Mouse (Mus musculus) Muller cell, postnatal 12 days (primary cell): ENCODE measurements around the gene Klhl33.
"Not testable (repeated sequence)": the region's sequence is repeated elsewhere in the genome, so short reads cannot be mapped to it uniquely, and the experiment has no call there.

Experiments used
- DNase-seq: peaks from one replicate; pipeline ENCODE4 v3.0.0-alpha.2; 2015; ENCODE audit errors: inconsistent ontology term

Klhl33 gene

DNA sequence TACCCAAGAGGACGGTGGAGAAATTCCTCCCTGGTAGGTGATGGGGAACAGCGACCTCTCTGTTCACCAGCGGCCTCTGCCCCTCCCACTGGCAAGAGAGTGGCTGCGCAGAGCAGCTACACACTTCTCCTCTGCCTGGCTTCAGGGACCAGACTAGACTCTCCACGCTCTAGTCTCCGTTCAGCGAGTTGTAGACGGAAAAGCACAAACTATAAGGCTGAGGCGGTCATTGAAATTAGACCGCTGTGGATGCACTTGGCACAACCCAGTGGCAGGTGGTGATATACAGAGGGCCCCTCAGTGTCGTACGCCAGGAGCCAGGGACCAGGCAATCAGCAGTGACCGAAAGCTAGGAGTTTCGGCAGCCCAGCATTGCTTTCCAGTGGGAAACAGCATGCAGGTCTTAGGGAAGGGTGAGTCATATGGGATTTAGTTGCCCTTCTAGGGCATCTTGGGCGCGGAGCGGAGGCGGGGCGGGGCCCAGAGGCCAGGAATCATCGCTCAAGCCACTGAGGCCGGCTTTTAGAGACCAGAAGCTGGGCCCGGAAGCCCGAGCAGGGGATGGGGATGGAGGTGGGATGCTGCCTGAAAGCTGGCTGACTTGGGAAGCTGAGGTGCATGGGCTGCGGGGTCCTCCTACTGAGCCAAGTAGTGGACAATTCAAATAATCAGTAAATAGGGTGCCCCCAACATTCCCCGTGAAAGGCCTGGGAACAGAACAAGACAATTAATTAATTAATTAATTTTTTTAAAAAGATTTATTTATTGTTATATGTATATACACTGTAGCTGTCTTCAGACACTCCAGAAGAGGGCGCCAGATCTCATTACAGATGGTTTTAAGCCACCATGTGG is 6.9 kb upstream of the Klhl33 start:
- peak; percentile 72 for DNase-seq

DNA sequence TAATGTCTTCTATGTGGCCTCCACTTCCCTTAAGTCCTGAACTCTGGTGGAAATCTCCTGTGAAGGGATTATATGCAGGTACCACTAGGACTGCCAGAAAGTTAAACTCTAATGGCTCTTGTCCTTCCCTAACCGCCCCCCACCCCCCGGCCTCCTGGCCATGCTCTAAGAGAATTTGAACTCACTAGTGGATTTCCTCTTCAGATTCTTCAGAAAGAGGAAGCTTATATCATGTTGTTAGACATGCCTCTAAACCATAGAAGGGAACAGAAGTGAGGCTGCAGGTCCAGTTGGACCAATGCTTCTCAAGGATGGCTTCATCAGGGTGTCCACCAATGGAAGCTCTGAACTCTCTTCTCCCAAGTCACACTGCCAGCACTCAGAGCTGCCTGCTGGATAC is 685 bp upstream of the Klhl33 start:
- DNase-seq: not testable (repeated sequence)

DNA sequence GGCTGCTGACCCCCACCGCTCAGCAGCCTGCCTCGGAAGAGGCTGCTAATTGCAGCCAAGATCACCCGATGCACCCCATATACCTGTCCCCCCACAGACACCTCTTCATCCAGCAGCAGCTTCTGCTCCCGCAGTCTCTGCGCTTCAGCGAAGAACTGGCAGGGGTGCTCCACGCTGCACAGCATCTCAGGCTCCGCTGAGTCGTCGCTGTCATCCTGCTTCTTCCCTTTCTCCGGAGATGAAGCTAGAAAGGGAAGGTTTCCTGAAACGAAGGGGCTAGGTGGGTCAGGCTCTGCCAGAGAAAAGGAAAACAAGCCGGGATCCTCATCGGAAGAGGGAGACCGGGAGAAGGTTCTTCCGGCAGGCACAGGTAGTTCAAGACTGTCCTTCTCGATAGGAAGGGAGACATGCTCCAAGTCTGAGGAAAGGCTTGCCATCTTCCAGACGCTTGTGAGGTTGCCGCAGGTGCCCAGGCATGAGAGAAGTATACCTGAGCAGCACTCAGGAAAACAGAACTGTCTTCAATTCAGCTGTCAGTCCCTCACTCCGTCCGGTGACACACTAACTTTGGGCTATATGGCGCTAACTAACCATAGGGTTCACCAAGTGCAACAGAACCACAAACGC is 447 bp downstream of the Klhl33 start:
- DNase-seq: no peak

DNA sequence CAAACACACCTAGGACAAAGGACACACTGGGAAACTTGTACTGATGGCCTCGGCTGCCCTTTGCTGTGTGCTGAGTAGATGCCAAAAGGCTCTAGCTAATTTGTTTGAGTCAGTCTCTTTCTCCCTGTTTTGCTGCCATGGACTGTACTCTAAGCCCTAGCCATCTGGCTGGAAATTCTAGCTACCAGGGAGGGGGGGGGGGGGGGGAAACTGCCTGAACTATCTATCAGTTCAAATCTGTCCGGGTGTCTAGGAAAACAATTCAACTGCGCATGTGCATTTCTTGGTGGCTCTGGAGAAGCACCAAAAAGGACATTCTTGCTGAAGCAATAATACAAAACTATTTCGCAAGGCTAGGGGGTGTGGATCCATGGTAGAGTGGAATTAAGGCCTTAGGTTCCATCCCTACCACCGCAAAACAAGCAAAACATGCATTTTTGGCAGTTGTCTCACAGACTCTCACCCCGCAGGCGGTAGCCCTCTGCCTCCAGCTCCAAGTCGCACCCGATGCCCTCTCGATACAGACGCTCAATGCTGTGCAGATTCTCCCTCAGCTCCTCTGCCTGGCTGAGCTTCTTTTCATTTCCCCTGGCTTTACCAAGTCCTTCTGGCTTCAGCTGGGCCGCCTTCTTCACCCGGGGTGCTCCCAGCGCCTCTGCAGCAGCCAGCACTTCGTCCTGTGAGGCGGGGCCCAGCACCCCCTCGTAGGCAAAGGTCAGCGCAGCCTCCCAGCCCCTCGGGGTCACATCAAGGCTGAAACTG is 1.1 kb downstream of the Klhl33 start:
- DNase-seq: peak; percentile 85

DNA sequence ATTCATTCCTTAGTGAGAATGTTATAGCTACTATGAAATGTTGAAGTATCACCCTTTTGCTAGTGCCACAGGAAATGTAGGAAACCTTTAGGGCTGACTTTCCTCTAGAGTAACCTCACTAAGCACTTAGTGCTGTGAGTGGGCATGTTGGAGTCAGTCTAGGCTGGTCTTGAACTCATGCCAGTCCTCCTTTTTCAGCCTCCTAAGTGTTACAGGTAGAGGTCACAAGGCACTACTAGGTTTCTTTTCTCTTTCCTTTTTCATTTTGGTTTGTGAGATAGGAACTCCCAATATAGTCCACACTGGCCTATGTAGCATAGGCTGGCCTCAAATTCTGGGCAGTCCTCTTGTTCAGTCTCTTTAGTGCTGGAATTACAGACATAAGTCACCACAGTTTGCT is 1.9 kb downstream of the Klhl33 start:
- DNase-seq: no peak

DNA sequence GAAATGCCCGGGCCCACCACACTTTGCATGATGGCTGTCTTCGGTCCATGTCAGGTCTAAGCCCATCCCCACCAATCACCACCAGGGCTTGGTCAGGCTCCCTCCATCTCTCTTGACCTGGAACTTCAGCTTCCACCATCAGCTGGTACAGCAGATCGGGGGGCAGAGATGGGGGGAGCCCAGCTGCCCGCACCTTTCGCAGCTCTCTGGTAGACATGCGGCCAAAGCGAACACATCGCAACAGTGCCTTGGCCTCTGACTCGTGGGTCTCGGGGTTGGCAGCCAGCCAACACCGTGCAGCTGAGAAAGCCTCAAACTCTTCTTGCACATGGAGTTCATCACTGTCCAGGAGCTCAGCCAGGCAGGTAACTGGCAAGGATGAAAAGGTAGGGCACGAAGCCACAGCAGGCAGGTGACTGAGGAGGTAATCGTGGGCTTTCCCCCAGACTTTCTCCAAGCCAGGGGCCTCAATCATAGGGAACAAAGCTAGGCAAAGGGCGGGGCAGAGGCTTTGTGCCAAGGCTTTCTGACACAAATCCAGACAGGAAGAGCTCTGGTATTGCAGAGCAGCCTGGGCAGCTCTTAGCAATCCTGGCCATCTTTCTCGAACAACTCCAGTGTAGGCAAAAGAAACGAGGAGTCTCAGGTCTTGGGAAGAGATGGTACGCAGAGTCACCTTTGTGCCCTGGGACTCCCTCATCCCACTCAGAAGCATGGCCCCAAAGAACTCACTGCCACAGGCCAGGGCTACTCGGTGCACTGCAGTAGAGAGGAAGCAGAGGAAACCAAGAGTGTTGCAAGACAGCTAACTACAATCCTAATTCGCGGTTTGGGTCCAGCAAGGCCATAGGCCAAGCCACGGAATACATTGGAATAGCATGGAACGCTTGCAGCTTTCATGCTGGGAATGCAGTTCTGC is 4.5 kb downstream of the Klhl33 start:
- DNase-seq: no peak

DNA sequence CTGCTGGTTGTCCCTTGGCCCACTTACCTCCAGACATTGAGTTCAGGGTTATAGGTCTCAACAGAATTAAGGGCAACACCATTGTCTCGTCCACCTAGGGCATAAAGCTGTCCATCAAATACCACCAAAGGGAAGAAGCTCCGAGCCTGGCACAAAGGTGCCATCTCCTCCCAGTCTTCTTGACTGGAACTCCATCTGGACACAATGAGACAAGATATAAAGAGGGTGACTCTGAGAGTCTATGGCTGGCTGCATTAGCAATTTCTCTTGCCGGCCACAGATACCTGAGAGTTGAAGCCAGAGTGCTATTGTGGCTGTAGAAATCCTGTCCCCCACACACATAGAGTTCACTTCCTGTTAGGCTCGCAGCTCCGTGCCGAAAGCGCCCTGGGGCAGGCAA is 5.2 kb downstream of the Klhl33 start:
- no peak for DNase-seq

DNA sequence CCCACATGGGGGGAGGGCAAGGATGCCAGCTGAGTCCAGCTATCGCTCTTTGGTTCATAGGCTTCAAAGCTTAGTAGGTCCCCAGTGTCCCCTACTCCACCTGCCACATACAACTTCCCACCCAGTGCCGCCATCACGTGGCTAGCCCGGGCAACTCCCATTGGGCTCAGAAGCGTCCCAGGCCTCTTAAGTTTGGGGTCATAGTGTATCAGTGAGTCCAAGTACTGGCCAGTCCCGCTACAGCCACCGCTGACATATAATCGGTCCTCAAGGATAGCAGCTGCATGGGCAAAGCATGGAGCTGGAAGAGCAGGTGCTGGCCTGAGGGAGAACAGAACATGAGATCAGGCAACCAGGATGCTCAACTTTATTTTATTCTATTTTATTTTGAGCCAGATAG is 5.7 kb downstream of the Klhl33 start:
- DNase-seq: no peak

DNA sequence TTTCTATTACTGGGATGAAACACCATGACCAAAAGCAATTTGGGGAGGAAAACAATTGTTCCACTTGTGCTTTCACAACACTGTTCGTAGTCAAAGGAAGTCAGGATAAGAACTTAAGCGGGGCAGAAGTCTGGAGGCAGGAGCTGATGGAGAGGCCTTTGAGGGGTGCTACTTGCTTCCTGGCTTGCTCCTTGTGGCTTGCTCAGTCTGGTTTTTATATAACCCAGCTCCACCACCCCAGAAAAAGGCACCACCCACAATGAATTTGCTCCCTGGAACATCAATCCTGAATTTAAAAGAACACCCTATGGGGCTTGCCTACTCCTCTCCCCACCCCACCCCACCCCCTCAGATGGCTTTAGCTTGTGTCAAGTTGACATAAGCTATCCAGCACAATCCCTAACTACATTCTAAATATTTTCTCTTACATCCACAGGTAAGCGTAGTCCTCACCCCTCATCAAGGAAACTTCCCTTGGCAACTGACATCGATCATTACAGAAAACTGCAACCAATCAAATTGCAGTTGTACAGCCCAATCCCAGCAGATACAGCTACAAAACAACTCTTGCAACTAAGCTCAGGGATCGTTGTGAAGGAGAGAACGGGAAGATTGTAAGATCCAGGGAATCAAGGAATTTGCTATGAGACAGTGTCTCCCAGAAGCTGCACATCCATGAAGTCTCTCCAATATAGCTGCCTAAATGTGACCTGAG is 20.9 kb downstream of the Klhl33 start:
- no peak for DNase-seq

DNA sequence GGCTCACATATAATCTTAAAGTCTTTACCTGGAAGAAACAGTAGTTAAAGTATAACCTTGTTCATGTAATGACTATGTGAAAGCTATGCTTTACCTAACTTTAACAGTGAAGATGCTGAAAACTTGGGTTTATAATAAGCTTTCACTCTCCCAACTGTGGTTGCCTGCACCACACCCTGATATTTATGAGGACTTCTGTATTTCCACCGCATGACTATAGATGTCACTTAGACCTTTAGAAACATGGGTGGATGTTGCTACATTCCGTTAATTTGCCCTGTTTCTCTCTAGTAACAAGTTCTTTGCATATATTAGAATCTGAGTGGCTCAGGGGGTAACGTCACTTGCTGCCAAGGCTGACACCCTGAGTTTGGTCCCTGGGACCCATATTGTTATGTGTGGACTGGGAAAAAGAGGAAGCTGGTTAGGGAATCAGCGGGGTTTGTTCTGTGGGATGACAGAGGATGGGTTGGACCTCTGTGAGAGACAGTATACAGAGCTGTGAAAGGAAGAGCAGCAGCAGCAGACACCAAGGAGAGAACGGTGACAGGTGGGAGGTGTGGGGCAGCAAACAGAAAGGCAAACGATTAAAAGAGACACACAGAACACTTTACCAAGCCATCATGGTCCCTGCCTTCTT is 21.6 kb downstream of the Klhl33 start:
- no peak for DNase-seq

DNA sequence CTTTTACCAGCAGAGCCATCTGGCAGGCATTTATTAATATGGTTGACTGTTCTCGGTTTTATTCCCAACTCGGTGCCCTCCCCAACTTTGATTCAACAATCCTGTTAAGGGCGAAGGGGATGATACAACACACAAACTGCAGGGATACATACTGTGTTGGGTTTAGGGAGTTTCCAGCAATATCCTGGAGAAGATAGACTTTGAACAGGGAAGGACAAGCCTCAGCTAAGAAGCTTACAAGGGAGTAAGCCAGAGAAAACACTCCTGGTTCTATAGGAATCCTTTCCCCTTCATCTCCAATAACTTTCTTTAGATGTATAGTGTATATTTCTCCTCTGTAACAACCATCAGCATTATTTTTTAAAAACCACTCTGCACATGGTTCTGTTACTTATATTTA is 22.1 kb downstream of the Klhl33 start:
- no peak for DNase-seq

DNA sequence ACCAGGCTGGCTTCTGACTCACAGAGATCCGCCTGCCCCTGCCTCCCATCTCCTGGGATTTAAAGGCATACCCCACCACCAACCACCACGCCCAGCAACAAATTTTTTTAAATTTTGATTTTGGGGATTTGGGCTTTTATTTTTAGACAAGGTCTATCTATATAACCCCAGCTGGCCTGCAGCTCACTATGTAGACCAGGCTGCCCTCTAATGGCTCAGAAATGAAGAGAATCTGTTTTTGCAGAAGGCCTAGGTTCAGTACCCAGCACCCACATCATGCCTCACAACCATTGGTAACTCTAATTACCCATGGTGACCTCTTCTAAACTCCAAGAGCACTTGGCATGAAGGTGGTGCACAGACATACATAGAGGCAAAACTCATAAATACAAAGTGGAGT is 26.0 kb downstream of the Klhl33 start:
- no peak for DNase-seq

DNA sequence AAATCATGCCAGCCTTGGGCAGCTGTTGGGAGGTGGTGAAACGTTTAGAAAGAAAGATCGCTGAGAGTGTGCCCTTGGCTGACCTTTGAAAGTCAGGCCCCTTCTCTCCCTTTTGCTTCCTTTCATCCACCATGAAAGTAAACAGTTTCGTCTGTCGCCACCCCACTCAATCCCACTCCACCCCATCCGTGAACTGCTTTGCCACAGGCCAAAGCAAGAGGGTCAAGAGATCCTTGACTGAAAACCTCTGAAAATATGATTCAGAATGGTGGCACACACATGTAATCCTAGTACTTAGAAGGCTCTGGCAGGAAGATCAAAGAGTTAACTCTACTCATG is 26.5 kb downstream of the Klhl33 start:
- no peak for DNase-seq

DNA sequence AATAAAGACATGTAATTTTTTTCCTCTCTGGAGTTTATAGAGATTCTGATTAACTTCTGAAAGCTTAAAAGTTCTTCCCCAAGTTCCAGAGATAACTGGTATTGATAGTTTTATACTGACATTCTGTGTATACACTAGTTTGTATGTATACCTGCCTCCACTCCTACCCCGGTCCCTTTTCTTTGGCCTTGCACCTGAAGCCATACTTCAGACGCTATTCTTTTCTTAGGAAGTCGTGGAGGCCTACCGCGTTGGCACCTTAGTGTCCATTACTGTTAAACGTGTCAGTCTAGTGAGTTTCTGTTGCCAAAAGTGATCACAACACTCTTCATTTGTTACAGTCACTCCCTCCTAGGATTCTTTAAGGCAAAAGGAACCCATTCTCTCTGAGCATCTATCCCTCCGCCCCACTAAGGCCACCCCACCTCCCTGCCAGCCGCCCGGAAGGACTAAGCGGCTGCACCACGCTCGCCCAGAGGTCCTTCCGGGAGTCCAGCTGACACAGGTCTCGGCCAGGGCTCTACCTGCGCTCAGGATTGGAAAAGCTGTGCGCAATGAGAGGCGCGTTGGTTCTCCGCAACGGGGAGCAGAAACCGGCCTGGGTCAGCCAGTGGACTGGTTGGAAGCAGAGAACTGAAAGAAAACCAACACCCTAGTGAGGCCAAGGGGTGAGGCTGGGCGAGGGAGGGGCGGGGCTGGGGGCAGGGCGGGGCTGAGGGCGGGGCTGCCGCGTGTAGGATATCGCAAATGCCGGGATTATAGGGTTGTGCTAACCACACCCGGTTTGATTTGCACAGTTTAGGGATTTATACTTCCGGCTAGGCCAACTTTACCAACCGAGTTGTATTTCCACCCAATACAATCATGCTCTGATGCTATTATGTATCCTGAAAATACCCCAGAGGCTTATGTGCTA is 27.2 kb downstream of the Klhl33 start, which contains the start of gene Tep1:
Gene Tep1, minus strand, starts transcription at position 672 of the 916 bp plus-strand sequence.
- peak; percentile 88 for DNase-seq

DNA sequence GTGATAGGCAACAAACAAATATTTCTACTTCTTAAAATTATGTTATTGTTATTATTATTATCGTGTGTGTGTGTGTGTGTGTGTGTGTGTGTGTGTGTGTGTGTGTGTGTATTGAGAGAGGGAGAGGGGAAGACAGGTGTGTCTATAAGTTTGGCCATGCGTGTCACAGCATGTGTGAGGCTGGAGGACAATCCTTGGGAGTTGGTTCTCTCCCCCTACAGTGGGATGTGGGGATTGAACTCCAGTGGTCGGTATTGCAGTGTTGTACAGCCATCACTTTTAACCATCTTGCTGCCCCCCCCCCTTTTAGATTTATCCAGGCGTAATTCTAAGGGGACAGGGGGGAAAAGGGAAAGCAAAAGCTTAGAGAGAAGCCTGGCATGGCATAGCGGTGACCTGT is 28.7 kb downstream of the Klhl33 start:
- DNase-seq: no peak

DNA sequence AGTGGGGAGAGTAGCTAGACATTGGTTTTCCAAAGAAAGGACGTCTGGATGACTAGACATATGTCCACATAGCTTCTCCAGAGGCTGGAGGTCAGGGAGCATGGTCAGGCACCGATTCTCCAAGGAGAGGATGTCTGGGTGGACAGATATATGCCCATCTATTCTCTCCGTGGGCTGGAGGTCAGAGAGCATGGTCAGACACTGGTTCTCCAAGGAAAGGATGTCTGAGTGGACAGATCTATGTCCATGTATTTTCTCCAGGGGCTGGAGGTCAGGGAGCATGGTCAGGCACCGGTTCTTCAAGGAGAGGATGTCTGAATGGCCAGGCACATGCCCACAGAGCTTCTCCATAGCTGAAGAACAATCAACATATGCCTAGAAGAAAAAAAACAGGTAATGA is 29.1 kb downstream of the Klhl33 start:
- no peak for DNase-seq

DNA sequence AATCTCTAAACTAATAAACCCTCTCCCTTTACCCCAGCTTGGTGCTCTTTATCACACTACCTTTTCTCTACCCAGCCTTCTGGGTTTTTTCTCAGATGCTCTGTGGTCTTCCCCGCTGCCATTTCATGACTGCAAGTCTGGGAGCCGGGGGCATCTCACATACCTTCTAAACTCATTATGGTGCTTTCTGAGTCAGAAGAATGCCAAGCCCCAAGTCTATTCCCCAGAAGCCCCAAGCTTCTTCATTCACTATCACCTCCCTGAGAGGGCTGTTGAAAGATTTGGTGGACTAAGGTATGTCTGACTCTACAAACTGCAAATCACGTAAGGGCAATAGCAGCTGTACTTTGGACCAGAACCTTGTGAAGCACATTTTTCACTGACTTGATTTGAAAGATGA is 30.3 kb downstream of the Klhl33 start:
- no peak for DNase-seq

DNA sequence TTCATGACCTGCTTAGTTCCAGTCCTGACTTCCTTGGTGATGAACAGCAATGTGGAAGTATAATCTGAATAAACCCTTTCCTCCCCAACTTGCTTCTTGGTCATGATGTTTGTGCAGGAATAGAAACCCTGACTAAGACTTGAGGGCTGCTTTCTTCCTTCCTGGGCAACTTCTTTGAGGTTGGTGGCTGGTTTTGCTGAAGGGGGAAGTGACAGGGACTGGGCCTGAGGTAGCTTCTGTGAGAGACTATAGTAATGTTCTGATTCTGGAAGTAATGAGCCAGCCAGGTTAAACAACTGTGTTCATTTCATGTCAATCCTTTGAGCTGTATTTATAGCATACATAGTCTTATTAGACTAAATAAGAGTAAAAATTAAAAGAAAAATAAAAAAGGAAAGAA is 32.3 kb downstream of the Klhl33 start:
- not testable (repeated sequence) for DNase-seq

DNA sequence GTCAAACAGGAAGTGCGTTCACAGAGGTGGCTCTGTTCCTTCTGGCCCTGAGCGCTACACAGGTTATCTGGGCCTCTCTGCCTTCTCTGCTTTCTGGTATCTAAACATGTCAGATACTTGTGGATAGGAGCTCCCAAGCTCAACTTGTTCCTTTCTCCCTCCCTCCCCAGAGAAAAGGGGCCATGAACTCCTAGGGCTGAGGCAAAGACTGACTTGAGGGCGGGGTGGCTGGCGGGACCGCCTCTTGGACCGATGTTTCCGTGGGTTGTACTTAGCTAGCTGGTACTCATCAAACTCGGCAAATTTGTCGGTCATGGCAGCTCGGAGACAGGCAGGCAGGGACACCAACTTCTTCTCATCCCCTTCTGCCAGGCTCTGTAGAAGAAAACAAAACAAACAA is 34.7 kb downstream of the Klhl33 start:
- DNase-seq: no peak
